Mouse (Mus musculus): ENCODE data around the gene Nfkbil1.

Gene Nfkbil1

DNA sequence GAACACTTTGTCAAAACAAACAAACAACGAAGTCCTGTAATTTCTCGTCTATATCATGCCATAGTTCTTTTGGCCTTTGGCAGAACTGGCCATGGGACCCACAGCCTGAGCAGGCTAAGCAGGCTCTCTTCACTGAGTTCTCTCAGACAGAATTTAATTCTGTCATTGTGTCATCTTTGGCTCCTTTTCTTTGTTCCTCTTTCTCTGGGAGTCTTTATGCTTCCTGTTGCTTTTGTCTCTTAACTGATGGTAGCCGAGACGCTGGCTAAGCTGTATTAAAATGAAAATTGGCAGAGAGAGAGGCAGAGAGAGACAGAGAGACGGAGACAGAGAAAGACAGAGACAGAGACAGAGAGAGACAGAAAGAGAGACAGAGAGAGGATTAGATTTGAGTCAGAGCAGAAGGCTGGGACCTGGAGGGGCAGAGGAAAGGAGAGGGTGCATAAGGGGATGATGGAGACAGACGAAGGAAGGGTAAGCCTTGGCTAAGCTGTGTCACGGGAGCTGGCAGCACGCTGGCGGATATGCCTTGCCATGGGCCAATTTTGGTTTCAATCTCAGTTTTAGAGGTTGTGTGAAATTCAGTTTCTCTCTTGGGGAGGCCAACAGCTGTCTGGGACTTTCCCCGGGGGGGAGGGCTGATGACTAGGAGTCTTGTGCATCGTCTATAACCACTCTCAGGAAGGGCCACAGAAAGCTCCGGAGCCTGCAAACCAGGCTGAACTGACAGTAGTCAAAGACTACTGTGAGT, 25.6 kb downstream of the Nfkbil1 start:
- intact Hi-C loops (cut with DNase I): no loop called here

DNA sequence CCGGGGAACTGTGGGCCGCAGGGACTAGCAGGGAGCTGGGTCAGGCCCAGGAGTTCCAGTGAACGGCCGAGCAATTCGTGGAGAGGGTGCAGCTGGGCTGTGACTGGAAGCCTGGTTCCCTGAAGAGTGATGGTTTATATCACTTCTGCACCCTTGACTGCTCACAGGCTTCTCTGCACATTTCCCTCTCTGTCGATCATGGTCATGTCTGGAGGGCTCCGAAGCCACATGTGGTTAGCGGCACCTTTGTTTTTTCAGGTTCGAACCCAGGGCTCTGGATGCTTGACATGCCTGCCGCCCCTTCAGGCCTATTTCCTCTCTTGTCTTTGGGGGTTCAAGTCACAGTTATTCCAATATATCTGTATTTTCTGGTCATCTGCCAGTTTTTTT, 30.2 kb downstream of the Nfkbil1 start:
- intact Hi-C loops (cut with DNase I): no loop called here

DNA sequence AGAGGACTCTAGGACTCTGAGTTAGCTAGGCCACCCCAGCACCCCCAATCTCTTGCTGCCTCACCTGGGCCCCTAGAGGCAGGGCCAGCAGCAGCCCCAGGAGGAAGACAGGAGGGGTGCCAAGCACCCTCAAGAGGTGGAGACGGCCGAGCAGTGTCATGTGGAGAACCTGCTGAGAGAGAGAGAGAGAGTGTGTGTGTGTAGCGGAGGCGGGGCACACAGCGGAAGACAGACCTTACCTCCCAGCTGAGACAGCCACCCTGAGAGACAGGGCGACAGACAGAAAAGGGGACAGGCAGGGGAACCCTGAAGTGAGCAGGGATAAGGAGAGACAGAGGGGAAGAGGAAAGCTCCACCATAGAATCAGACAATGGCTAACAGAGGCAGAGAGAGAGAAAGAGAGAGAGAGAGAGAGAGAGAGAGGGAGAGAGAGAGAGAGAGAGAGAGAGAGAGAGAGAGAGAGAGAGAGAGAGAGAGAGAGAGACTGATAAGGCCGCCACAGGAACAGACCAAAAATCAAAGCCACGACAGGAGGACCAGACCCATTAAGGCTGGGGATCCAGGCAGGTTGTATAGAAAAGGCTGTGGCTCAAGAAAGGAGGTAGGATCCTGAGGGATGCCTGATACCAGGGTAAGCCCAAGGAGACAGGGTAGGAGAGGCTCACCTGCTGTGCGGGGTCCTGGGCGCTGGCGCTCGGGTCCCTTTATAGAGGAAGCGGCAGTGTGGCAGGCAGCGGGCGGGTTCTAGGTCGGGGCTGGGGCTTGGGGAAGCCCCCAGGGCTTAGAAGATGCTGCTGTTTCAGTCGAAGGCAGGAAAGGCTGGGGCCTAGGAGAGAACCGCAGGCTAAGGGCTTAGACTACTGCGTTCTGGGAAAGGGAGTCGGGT, 30.9 kb downstream of the Nfkbil1 start, which contains the start of gene Lta:
Lta (minus strand) TSS at position 858 of the 886 bp plus-strand sequence.
- intact Hi-C loops (cut with DNase I): no loop called here

DNA sequence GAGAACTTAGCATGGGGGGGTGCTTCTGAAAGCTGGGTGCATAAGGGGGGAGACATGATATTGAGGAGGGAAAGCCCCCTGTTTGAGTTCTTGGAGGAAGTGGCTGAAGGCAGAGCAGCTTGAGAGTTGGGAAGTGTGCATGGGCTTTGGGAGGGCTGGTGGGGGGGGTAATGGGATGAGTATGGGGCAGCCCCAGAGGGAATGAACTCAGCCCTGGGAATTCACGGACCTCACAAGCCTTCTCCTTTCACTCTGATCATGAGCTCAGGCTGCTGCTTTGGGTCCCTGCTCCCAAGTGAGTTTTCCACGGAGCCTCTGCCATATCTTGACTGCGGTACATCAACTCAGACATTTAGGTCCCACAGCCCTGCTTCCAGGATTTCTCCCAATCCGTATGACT, 33.1 kb downstream of the Nfkbil1 start:
- intact Hi-C loops (cut with DNase I): no loop called here

DNA sequence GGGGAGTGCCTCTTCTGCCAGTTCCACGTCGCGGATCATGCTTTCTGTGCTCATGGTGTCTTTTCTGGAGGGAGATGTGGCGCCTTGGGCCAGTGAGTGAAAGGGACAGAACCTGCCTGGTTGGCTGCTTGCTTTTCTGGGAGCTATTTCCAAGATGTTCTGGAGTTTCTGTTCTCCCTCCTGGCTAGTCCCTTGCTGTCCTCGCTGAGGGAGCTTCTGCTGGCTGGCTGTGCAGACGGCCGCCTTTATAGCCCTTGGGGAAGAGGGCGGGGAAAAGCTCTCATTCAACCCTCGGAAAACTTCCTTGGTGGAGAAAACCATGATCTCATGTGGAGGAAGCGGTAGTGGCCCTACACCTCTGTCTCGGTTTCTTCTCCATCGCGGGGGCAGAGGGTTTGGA, 33.8 kb downstream of the Nfkbil1 start, which contains the start of gene Tnf:
Tnf (minus strand) TSS at position 221 of the 400 bp plus-strand sequence.
- intact Hi-C loops (cut with DNase I): no loop called here

DNA sequence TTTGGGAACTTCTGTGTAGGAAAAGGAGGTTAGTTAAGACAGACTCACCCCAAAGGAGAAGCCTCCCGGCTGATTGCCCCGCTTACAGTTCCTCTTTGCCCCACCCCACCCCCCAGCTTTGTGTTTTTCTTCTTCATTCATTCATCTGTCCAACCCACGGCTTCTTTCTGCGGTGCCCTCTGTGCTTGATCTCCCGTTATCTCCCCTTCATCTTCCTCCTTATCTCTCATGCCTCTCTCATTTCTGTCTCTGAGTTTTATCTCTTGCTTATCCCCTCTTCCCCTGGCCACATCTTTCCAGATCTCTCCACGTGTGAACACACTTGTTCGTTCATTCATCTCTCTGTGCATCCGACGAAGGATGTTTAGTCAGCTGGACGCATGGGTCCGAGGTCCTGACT, 34.5 kb downstream of the Nfkbil1 start:
- intact Hi-C loops (cut with DNase I): no loop called here

DNA sequence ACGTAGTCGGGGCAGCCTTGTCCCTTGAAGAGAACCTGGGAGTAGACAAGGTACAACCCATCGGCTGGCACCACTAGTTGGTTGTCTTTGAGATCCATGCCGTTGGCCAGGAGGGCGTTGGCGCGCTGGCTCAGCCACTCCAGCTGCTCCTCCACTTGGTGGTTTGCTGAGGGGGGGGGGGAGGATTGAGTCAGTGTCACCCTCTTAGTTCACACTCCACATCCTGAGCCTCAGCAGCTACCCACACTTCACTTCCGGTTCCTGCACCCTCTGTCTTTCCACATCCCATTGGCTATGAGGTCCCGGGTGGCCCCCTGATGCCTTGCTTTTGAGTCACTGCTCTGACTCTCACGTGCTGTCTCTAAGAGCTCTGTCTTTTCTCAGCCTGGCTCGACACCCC, 35.2 kb downstream of the Nfkbil1 start:
- intact Hi-C loops (cut with DNase I): no loop called here

DNA sequence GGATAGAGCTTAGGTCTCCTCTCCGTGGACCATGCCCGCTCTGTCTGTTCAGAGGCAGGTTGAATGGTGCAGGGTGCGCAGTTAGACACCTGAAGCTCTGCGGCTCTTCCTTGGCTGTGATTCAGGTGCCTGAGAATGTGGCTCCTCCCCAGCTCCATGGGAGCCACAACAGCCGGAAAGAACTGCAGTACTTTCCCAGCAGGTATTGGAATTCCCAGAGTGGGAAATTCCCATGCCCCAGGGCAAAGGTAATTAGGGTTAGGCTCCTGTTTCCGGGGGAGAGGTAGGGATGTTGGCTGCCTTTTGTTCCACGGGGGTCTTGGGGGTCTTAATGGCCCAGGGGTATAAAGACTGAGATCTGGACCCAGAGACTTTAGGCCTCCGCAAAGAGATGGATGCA, 36.6 kb downstream of the Nfkbil1 start:
- intact Hi-C loops (cut with DNase I): loop anchor here (5.0 kb wide), 1 partner anchor 33 kb away; the partner anchor contains the start of gene Atp6v1g2

DNA sequence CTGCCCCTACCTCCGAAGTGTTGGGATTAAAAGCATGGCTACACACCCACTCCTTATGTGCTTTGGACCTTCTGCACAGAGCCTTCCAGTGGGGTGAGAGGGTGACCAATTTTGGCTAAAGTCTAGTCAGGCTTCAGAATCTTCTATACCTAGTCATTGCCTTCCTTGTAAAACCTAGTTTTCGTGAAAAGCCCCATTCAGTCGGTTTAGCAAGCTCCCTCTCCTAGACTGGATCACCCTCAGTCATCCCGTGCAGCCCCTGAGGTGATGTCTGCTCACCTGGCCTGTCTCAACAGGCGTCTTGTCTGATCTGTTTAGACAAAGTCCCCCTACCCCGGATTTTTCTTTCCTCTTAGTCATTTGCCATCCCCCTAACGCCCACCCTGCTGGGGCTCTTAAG, 37.6 kb downstream of the Nfkbil1 start:
- intact Hi-C loops (cut with DNase I): loop anchor here (5.0 kb wide), 1 partner anchor 34 kb away; the partner anchor contains the start of gene Atp6v1g2

DNA sequence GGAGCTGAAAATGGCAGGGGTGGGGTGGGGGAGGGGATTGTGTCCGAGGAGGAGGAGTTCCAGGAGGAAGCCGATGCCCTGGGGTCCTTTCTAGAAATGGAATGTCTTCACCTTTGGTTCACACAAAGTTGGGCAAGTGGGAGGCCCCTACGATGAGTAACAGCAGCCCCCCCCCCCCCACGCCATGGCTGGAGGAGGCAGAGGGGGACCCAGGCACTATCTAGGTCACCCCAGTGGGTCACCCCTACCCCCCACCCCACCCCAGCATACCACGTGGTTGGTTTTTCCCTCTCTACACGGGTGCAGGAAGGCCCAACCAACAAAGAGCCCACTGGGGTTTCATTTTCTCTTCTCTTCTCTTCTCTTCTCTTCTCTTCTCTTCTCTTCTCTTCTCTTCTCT, 38.5 kb downstream of the Nfkbil1 start:
- intact Hi-C loops (cut with DNase I): loop anchor here (5.0 kb wide), 1 partner anchor 35 kb away; the partner anchor contains the start of gene Atp6v1g2

DNA sequence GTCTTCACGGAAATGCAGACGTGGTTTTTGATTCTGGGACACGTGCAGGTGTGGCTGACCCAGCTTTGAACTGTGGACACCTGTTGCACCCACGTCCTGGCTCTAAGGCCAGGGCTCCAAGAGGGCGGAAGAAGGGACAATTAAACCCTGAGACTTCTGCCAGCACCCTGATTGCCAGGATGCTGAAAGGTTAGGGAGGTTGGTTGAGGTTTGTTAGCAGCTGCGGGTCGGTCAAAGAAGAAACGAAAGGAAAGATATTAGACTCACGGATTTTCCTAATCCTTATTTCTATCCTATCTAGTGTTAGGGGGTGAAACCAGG, 39.3 kb downstream of the Nfkbil1 start:
- intact Hi-C loops (cut with DNase I): loop anchor here (5.0 kb wide), 1 partner anchor 36 kb away; the partner anchor contains the start of gene Atp6v1g2

DNA sequence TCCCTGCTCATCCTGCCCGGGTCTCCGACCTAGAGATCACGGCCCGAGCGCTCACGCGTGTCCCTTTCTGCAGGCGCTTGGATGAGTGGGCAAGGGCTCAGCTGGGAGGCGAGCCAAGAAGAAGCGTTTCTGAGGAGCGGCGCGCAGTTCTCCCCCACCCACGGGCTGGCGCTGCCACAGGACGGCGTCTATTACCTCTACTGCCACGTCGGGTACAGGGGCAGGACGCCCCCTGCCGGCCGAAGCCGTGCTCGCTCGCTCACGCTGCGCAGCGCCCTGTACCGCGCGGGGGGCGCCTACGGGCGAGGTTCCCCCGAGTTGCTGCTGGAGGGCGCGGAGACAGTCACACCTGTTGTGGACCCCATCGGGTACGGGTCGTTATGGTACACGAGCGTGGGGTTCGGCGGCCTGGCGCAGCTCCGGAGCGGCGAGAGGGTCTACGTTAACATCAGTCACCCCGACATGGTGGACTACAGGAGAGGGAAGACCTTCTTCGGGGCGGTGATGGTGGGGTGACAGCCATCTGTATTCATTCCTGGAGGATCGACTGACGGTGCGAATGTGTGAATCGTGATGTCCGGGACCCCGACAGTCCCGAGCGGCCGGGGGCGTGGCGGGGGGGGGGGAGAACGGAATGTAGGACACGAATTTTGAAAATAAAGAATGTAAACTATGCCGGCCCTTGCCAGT, 39.8 kb downstream of the Nfkbil1 start:
- intact Hi-C loops (cut with DNase I): loop anchor here (5.0 kb wide), 1 partner anchor 37 kb away; the partner anchor contains the start of gene Atp6v1g2

DNA sequence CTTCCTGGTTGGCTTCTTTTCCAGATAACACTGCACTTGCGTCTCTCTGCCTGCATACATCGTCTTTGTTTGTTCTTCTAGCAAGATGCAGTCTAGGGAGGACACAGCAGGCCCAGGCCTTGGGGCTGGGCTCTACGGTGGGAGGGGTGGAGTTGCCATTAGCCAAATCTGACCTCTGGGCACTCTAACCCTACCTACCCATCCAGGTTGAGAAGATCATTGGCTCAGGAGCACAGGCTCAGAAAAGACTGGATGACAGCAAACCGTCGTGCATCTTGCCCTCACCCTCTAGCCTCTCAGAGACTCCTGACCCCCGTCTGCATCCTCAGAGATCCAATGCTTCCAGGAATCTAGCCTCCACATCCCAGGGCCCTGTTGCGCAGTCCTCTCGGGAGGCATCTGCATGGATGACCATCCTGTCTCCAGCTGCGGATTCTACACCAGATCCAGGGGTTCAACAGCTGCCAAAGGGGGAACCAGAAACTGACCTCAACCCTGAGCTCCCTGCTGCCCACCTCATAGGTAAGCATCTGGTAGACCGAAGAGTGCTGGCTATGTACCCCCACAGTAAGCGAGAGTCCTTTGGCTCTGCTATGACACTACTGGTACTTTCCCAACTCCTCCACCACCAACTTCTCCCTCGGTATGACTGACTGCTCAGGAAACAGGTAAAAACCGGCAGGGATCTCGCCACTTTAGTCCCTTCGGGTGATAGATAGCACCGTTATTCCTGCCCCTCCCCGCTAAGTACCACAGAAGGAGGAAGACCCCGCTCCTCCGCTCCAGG, 40.6 kb downstream of the Nfkbil1 start:
- intact Hi-C loops (cut with DNase I): loop anchor here (5.0 kb wide), 1 partner anchor 37 kb away; the partner anchor contains the start of gene Atp6v1g2

DNA sequence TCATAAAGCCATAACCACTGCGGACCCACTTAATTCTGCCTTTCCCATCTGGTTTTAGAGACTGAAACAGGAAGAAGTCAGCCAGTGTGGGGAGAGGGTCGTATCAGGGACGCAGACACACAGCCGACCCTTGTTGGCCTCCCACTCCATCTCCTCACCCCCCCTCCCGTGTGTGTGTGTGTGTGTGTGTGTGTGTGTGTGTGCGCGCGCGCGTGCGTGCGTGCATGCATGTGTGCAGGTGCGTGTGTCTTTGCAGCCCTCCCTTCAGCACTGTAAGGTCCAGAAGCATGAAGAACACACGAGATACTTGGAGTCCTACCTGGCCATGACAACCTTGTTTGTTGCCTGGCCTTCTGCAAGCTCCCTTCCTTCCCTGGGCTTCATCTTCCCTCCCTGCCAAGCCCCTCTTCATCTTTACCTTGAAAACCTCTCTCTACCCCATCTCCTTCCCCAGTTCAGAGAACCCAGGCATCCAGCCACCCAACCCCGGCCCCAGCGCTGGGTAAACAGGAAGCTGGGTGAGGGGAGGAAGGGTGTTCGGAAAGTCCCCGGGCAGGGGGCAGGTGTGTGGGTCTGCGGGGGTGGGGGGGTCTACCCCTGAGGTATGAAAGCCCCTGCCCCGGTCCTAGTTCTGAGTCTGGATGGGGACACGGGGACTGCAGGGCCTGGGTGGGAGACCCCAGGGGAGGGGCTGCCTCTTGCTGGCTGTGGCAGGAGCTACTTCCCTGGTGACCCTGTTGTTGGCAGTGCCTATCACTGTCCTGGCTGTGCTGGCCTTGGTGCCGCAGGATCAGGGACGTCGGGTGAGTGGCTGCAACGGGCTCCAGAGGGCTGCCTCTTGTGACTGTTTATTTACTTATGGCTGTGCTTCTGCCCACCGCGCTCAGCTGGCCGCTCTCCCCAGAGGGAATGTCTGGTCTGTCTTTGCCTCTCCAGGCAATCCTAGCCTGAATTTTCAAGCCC, 41.4 kb downstream of the Nfkbil1 start, which contains the start of gene Ltb:
Ltb (plus strand) TSS at position 559 of the 963 bp plus-strand sequence.
- intact Hi-C loops (cut with DNase I): no loop called here

DNA sequence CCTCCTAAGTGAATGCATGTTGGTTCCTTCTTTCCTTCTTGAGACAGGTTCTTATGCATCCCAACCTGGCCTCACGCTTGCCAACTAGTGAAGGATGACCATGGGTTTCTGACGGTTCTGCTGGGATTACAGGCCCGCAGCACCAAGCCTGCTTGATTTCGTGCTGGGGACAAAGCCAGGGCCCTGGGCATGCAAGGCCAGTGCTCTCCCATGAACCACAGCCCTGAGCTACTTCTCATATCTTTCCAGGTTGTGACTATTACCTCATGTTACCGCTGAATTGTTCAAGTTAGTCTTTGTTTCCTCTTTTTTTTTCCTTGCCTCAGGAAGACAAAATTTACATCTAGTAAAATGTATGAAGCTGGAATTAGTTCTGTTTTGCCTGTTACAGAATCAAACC, 42.7 kb downstream of the Nfkbil1 start:
- intact Hi-C loops (cut with DNase I): no loop called here

DNA sequence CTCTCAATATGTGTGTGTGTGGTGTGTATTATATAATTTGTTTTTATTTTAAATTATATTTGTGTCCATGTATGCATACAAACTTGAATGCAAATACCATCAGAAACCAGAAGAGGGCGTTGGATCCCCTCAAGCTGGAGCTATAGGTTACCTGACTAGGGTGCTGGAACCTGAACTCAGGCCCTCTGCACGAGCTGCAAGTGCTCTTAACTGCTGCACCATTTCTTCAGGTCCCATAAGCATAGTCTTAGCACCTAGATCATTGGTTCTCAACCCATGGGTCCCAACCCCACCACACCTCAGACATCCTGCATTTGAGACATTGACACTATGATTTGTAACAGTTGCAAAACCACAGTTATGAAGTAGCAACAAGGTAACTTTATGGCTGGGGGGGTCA, 43.9 kb downstream of the Nfkbil1 start:
- intact Hi-C loops (cut with DNase I): no loop called here

DNA sequence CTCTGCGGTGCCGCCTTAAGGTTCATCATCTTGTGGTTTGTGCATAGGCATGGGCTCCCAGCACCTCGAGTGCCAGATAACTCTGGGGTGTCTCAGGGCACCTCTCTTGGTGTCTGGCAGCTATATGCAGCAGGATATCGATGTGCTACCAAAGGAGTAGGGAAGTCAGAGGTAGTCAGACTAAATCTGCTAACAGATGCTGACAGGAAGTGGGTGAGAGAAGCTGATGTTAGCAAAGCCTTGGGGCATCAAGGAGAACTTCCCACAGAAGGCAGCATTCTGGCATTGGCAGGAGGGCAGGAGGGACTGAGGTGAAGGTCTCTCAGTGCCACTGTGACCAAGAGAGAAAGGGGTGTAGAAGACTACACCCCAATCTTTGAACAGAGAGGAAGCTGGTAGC, 45.5 kb downstream of the Nfkbil1 start:
- intact Hi-C loops (cut with DNase I): no loop called here

DNA sequence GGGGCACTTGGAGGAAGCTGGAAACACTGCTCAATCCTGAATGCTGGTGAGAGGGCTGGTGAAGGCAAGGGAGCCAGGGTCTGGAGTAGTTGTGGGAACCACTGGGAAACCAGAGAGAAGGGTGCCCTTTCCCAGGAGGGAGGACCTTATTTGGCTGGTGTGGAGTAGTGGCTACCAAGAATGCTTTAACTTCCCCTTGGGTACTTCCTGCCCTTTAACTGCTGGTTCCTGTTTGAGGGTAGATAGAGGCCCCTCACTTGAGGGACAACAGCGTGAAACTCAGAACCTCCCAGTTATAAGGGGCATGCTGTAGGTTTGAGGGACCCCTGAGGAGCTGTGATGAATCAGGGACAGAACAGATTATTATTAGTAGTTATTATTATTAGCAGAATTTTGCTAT, 46.4 kb downstream of the Nfkbil1 start:
- intact Hi-C loops (cut with DNase I): no loop called here

DNA sequence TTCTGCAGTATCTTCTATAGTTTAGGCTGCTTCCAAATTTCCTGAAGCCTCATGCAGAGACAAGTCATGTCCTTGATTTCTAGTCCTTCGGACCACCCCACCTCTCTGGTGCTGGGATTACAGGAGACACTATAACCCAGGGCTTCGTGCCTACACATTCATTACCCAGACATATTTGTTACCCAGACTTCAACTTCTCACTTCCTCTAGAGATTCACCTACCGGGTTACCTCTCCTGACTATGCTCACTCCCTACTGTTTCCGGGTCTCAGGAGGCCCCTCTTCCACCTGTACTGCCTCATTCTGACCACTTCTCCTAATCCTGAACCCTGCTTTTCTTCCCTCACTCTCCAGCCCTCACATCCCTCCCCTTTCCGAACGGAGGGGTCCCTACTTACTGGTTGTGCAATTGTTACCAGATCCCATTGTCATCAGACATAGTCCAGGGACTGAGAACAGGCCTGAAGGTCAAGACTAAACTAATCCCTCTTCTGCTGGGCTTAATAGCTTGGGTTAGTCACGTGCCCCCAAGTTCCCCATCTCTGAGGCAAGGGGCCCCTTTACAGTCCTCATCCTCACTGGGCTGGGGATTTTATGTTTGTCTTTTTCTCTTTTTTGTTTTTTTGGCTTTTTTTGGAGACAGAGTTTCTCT, 47.5 kb downstream of the Nfkbil1 start, which contains the start of gene Lst1:
Lst1 (minus strand) TSS at position 481 of the 652 bp plus-strand sequence.
- intact Hi-C loops (cut with DNase I): no loop called here
